Mouse (Mus musculus) heart, adult 2 months (tissue): ENCODE results near the gene Timm29.

Experiments used
- CTCF ChIP-seq: fragments of 200-600 bp; IDR thresholded peaks from 2 replicates; pipeline ENCODE4 v1.8.1; 2022; ENCODE audit warnings: antibody characterized with exemption, mild to moderate bottlenecking, moderate library complexity
- EP300 ChIP-seq: fragments of 200-500 bp; IDR thresholded peaks from 2 replicates; pipeline ENCODE4 v1.6.1; 2011; ENCODE audit warnings: low read depth, low read length, control low read depth; ENCODE audit not compliant: insufficient read depth
- POLR2A ChIP-seq: fragments of 200-500 bp; IDR thresholded peaks from 2 replicates; pipeline ENCODE4 v1.6.1; 2011; ENCODE audit warnings: mild to moderate bottlenecking, low read depth, low read length, control low read depth; ENCODE audit not compliant: insufficient read depth

GRCm38 (mm10) chr9:21594838-21595237 lies 2.3 kb downstream of the Timm29 start:
- TF ChIP-seq CTCF (no peak), EP300 (no peak), POLR2A (no peak)
